Mouse (Mus musculus): Measurements from ENCODE around the gene Pheta2.
"Not testable (repeated sequence)": the region's sequence is repeated elsewhere in the genome, so short reads cannot be mapped to it uniquely, and the experiment has no call there.

Gene Pheta2

GRCm38 (mm10) chr15:82368851-82369250 is 30.1 kb downstream of the Pheta2 start:
- DNase-seq (ENCODE audit: low read depth, low spot score): no peak

GRCm38 (mm10) chr15:82372446-82372845 is 33.7 kb downstream of the Pheta2 start:
- no peak for DNase-seq (ENCODE audit: low read depth, low spot score)

- no peak for DNase-seq (ENCODE audit: low read depth, low spot score)
Measured at GRCm38 (mm10) chr15:82372991-82373390, 34.2 kb downstream of the Pheta2 start.

GRCm38 (mm10) chr15:82374437-82374836 is 35.7 kb downstream of the Pheta2 start:
- no peak for DNase-seq (ENCODE audit: low read depth, low spot score)

- DNase-seq (ENCODE audit: low read depth, low spot score): no peak
Measured at GRCm38 (mm10) chr15:82375855-82376254, 37.1 kb downstream of the Pheta2 start.

GRCm38 (mm10) chr15:82376393-82377138 is 37.8 kb downstream of the Pheta2 start:
- no peak for DNase-seq (ENCODE audit: low read depth, low spot score)

- no peak for DNase-seq (ENCODE audit: low read depth, low spot score)
Measured at GRCm38 (mm10) chr15:82377701-82378100, 39.0 kb downstream of the Pheta2 start.

GRCm38 (mm10) chr15:82378261-82379180 is 39.8 kb downstream of the Pheta2 start:
- no peak for DNase-seq (ENCODE audit: low read depth, low spot score)

- no peak for DNase-seq (ENCODE audit: low read depth, low spot score)
Measured at GRCm38 (mm10) chr15:82379511-82379870, 40.7 kb downstream of the Pheta2 start.

- DNase-seq (ENCODE audit: low read depth, low spot score): no peak
Measured at GRCm38 (mm10) chr15:82379871-82380713, 41.4 kb downstream of the Pheta2 start, which contains the start of gene Cyp2d22. Gene Cyp2d22, minus strand, starts transcription at chr15:82380260.

- no peak for DNase-seq (ENCODE audit: low read depth, low spot score)
Measured at GRCm38 (mm10) chr15:82380714-82381062, 41.9 kb downstream of the Pheta2 start.

GRCm38 (mm10) chr15:82382441-82382840 is 43.7 kb downstream of the Pheta2 start:
- no peak for DNase-seq (ENCODE audit: low read depth, low spot score)

GRCm38 (mm10) chr15:82385729-82386128 is 47.0 kb downstream of the Pheta2 start:
- DNase-seq (ENCODE audit: low read depth, low spot score): no peak

GRCm38 (mm10) chr15:82389916-82390315 is 51.2 kb downstream of the Pheta2 start:
- not testable (repeated sequence) for DNase-seq (ENCODE audit: low read depth, low spot score)

- DNase-seq (ENCODE audit: low read depth, low spot score): not testable (repeated sequence)
Measured at GRCm38 (mm10) chr15:82393922-82394321, 55.2 kb downstream of the Pheta2 start, which contains the start of gene Cyp2d11. Gene Cyp2d11, minus strand, starts transcription at chr15:82394022.

All from brain, embryonic 18.5 days (tissue).